7 mouse cellular contexts compared by ENCODE assay signal in the genomic region with DNA sequence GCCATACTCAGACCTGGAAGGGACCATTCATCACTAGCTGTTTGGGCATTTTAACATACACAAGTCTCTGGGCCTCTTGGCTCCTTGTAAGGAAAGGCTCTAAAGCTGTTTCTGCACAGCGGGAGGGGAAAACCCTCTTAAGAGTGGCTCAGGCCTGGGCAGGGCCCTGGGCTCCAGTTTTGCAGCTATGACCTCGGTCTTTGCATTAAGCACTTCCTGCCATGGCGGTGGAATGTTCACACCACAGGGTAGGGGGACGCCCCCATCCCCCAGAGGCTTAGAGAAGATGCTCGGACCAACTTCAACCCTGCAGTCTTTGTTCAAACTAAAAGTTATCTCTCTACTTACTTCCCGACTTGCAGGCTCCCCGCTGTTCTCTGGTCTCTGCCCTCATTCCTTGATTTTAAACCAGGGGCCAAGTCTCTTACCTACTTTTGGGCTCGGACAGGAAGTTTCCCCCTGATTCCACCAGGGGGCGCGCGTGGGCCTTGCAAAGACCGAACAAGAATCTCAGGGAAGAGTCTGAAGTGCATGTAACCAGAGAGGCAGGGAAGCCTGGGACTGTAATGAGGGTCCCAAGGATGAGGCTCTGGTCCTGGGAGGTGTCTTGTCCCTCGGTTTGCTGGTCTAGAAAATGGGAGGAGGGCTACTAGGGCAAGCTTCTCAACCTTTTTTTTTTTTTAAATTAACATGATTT. TPM values are rescaled to one million over a fixed set of nuclear protein-coding genes. Genes with fewer than 3 reads are reported as not detected.
A peak's percentile ranks its signal among the peaks of the same experiment; 100 is the strongest.
DNase-seq lines count a peak whose midpoint lies in the region; ATAC-seq and TF ChIP-seq lines count a peak whose summit lies in the region.

No protein-coding gene starts in this region.

- peak; percentile 99 for TF ChIP-seq CTCF in intestine, postnatal 0 days (IDR thresholded peaks at IDR 0.05; ENCODE audit: low read depth)

- no peak overlapping the region for H3K4me3 ChIP-seq in intestine, postnatal 0 days (ENCODE audit: low read depth, low read length)
- no peak overlapping the region for H3K4me3 ChIP-seq in midbrain, embryonic 14.5 days (replicated peaks; ENCODE audit: low read depth, low read length)

- no peaks in the 10 kb centered on the region for H3K27me3 ChIP-seq in intestine, postnatal 0 days (replicated peaks; ENCODE audit: control insufficient read depth, insufficient read depth, low read length)
- H3K27me3 ChIP-seq in midbrain, embryonic 14.5 days (ENCODE audit: control insufficient read depth, insufficient read depth, low read length): no peaks in the 10 kb centered on the region

- no peaks in the 10 kb centered on the region for H3K36me3 ChIP-seq in intestine, postnatal 0 days (ENCODE audit: control insufficient read depth, insufficient read depth)
- H3K36me3 ChIP-seq in midbrain, embryonic 14.5 days (ENCODE audit: control insufficient read depth, insufficient read depth, low read length): no peaks in the 10 kb centered on the region

- no peak overlapping the region for H3K4me2 ChIP-seq in intestine, postnatal 0 days (replicated peaks; ENCODE audit: low read depth)
- H3K4me2 ChIP-seq in midbrain, embryonic 14.5 days (ENCODE audit: low read length): no peak overlapping the region

- 13% methylated on average over 13 of the region's 13 CpGs for WGBS in intestine, postnatal 0 days
- 11% methylated on average over 13 of the region's 13 CpGs for WGBS in midbrain, embryonic 14.5 days

- ATAC-seq in intestine, postnatal 0 days: peak; percentile 19; the same call in 1 of the 2 replicates
- ATAC-seq in midbrain, embryonic 14.5 days (ENCODE audit: low FRiP score, low TSS enrichment): no peak

- H3K9ac ChIP-seq in intestine, postnatal 0 days (ENCODE audit: low read depth, low read length): no peak overlapping the region
- no peak overlapping the region for H3K9ac ChIP-seq in midbrain, embryonic 14.5 days (replicated peaks; ENCODE audit: low read length)

- DNase-seq in adrenal gland, adult 18-20 months (ENCODE audit: low spot score in 2 of 2): peak; percentile 86 to 88
- DNase-seq in embryo, embryonic 10.5 days (ENCODE audit: low spot score): peak; percentile 92
- peak; percentile 82 to 83 for DNase-seq in gastrocnemius, postnatal 36 days
- peak; percentile 75 to 82 for DNase-seq in left cerebral cortex, postnatal 36 days (ENCODE audit: low spot score in 2 of 2)
- DNase-seq in midbrain, embryonic 14.5 days: peak; percentile 93
- peak; percentile 62 to 86 for DNase-seq in spleen, adult 18-20 months

- H3K4me1 ChIP-seq in intestine, postnatal 0 days (replicated peaks; ENCODE audit: control insufficient read depth, insufficient read depth, low read length): no peaks in the 10 kb centered on the region
- H3K4me1 ChIP-seq in midbrain, embryonic 14.5 days (ENCODE audit: control insufficient read depth, insufficient read depth, low read length): no peaks in the 10 kb centered on the region

- no peaks in the 10 kb centered on the region for H3K9me3 ChIP-seq in intestine, postnatal 0 days (ENCODE audit: control insufficient read depth)
- H3K9me3 ChIP-seq in midbrain, embryonic 14.5 days (ENCODE audit: control insufficient read depth, low read length): no peaks in the 10 kb centered on the region

- intact Hi-C loops in gastrocnemius, postnatal 36 days (cut with DNase I): loop anchor here (1.0 to 2.0 kb wide), 2 partner anchors 369 to 391 kb away; no protein-coding TSS in a partner anchor
- intact Hi-C loops in left cerebral cortex, postnatal 36 days (cut with DNase I): no loop called here

- 0 out of 2 replicates have a peak overlapping the region, but pooled peaks have one; percentile 10 for H3K27ac ChIP-seq in intestine, postnatal 0 days (ENCODE audit: low read depth, low read length)
- no peak overlapping the region for H3K27ac ChIP-seq in midbrain, embryonic 14.5 days (replicated peaks; ENCODE audit: low read depth, low read length)

RNA-seq across cellular contexts. Expression of gene Dab2ip, which starts 18.6 kb away (rescaled TPM):
- 10 to 100 TPM; 43.5 to 87.3 TPM for total RNA-seq in adrenal gland, adult 18-20 months (2021)
- total RNA-seq in gastrocnemius, postnatal 36 days (2021): 10 to 100 TPM; 37.6 to 46.5 TPM
- polyA plus RNA-seq in intestine, postnatal 0 days (2015; fragmentation: Nextera tagmentation; extraction: Ambion mirVana): 41.3 and 48.5 TPM in 2 replicates
- 100 to 1,000 TPM; 144 to 156 TPM for total RNA-seq in left cerebral cortex, postnatal 36 days (2021)
- polyA plus RNA-seq in midbrain, embryonic 14.5 days (2014; fragmentation: Nextera tagmentation; extraction: Ambion mirVana): 46.4 and 50.6 TPM in 2 replicates
